Comparison of ENCODE assay signal across 21 mouse cellular contexts in the genomic region with DNA sequence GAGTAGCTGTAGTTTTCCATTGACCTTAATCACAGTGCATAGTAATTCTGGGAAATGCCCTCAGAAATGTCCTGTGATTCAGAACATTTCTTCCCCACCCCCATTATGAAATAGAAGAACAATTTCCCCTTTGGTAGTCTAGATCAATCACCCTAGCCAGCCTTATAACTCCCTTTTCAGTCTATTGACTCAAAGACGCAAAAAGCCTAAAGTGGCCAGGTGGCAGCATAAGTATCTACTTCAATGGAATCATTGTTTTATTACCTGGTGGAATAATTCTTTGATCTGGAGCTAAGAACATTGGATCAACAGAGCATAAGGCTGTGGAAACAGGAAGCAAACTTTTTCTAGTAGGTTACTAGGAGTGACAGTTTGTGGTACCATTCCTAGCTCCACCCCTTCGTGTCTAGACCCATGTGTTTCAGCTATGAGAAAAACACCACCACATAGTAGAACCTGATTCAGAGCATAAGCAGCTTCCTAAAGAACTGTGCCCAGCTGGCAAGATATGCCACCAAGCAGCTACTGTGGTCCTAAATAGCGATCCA.
"Had no signal": no experiment of that assay in that cellular context is flagged by ENCODE, and none has a peak within 500 bp of the region (broad histone marks: within the 10 kb centered on the region; RNA-seq: fewer than 3 reads in every experiment).

No protein-coding gene starts in this region.

- H3K4me2 ChIP-seq: intestine, embryonic 15.5 days; limb, embryonic 13.5 days; midbrain, embryonic 13.5 days; neural tube, embryonic 13.5 days; stomach, embryonic 15.5 days had no signal

- DNase-seq: kidney, adult 11 months; kidney, adult 9 months; kidney, postnatal 14 days; kidney, postnatal 4 days; liver; liver, postnatal 0 days; retina, postnatal 1 day; right cerebral cortex, postnatal 25 days; spleen, adult 18-20 months; thymus, postnatal 25 days had no signal

- ATAC-seq: intestine, embryonic 15.5 days; liver, postnatal 0 days; midbrain, embryonic 13.5 days; midbrain, embryonic 16.5 days had no signal

- H3K4me3 ChIP-seq: intestine, embryonic 15.5 days; limb, embryonic 10.5 days; limb, embryonic 13.5 days; megakaryocyte, embryonic 14.5 days; midbrain, embryonic 10.5 days; midbrain, embryonic 13.5 days; myocyte; neural tube, embryonic 13.5 days; stomach, embryonic 15.5 days had no signal

- H3K9me3 ChIP-seq: intestine, embryonic 15.5 days; limb, embryonic 10.5 days; limb, embryonic 13.5 days; megakaryocyte, embryonic 14.5 days; midbrain, embryonic 10.5 days; midbrain, embryonic 13.5 days; neural tube, embryonic 13.5 days; stomach, embryonic 15.5 days had no signal

- H3K9ac ChIP-seq: intestine, embryonic 15.5 days; limb, embryonic 13.5 days; liver, embryonic 14.5 days; liver, postnatal 0 days; midbrain, embryonic 13.5 days; neural tube, embryonic 13.5 days; stomach, embryonic 15.5 days had no signal

- H3K27me3 ChIP-seq: intestine, embryonic 15.5 days; limb, embryonic 13.5 days; megakaryocyte, embryonic 14.5 days; midbrain, embryonic 13.5 days; neural tube, embryonic 13.5 days; stomach, embryonic 15.5 days had no signal

- H3K27ac ChIP-seq: intestine, embryonic 15.5 days; limb, embryonic 10.5 days; limb, embryonic 13.5 days; liver, embryonic 14.5 days; midbrain, embryonic 10.5 days; midbrain, embryonic 13.5 days; neural tube, embryonic 13.5 days; stomach, embryonic 15.5 days had no signal

- H3K4me1 ChIP-seq: intestine, embryonic 15.5 days; limb, embryonic 10.5 days; limb, embryonic 13.5 days; megakaryocyte, embryonic 14.5 days; midbrain, embryonic 10.5 days; midbrain, embryonic 13.5 days; neural tube, embryonic 13.5 days; stomach, embryonic 15.5 days had no signal

- H3K36me3 ChIP-seq: intestine, embryonic 15.5 days; limb, embryonic 10.5 days; limb, embryonic 13.5 days; midbrain, embryonic 10.5 days; midbrain, embryonic 13.5 days; neural tube, embryonic 13.5 days; stomach, embryonic 15.5 days had no signal
